Mouse (Mus musculus) intestine, embryonic 15.5 days (tissue): ENCODE results near the gene Asb2. TPM values are rescaled to one million over a fixed set of nuclear protein-coding genes. Genes with fewer than 3 reads are reported as not detected.

Source experiments
- ATAC-seq: fragments of 200-750 bp; cut with Nextera tagmentation; 2 replicates; pipeline ENCODE4 v1.8.0; 2017; ENCODE audit warnings: moderate TSS enrichment, moderate library complexity
- H3K27ac ChIP-seq: fragments of 300-500 bp; sonication (generic); 2 replicates; pipeline ENCODE4 v1.5.1; 2015; ENCODE audit warnings: mild to moderate bottlenecking, inconsistent platforms
- H3K27me3 ChIP-seq: fragments of 300-500 bp; sonication (generic); replicated peaks from 2 replicates; pipeline ENCODE4 v1.6.1; 2015; ENCODE audit warnings: inconsistent platforms
- H3K36me3 ChIP-seq: fragments of 300-500 bp; sonication (generic); 2 replicates; pipeline ENCODE4 v1.6.1; 2015; ENCODE audit warnings: inconsistent platforms
- H3K4me1 ChIP-seq: fragments of 300-500 bp; sonication (generic); replicated peaks from 2 replicates; pipeline ENCODE4 v1.6.1; 2015; ENCODE audit warnings: inconsistent platforms
- H3K4me2 ChIP-seq: fragments of 300-500 bp; sonication (generic); replicated peaks from 2 replicates; pipeline ENCODE4 v1.6.1; 2015; ENCODE audit warnings: mild to moderate bottlenecking, inconsistent platforms
- H3K4me3 ChIP-seq: fragments of 300-500 bp; sonication (generic); replicated peaks from 2 replicates; pipeline ENCODE4 v1.5.1; 2015; ENCODE audit warnings: inconsistent platforms
- H3K9ac ChIP-seq: fragments of 300-500 bp; sonication (generic); 2 replicates; pipeline ENCODE4 v1.6.1; 2015; ENCODE audit warnings: inconsistent platforms
- H3K9me3 ChIP-seq: fragments of 300-500 bp; sonication (generic); 2 replicates; pipeline ENCODE4 v1.6.1; 2016; ENCODE audit warnings: inconsistent platforms
- WGBS: fragments of 180-500 bp; shearing (Covaris S2); methylation state at CpG from one replicate; pipeline ENCODE4 v1.1.7; 2015; 5-methylcytosine and 5-hydroxymethylcytosine counted together
- polyA plus RNA-seq: library from polyadenylated mRNA; unstranded; fragments of >200 nt; fragmentation: Nextera tagmentation; extraction: Ambion mirVana; gene quantifications from 2 replicates; pipeline ENCODE4 v1.2.1, GENCODE M21; 2015

Gene Asb2
- polyA plus RNA-seq, 1 experiment from 2014 or later = 16.5 TPM

DNA sequence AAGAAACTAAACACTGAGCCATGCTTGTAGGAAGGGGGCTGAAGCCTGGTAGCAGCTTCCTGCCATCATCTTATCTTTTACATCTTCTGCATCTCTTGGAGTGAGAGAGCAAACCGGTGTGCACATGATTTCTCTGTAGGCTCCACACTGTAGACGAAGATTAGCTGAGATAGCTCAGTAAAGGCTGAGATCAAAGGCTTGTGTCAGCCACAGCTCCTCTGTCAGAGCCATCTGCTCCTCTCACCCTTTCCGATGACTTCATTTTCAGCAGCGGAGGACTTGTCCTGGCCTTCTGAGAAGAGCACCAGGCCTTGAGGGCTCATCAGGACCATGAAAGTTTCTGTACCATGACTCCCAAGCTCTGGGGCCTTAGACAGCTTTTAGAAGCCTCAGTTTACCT, 24.3 kb downstream of the Asb2 start:
- no peak overlapping the region for H3K4me2 ChIP-seq
- no peaks in the 10 kb centered on the region for H3K27me3 ChIP-seq
- no peaks in the 10 kb centered on the region for H3K36me3 ChIP-seq
- H3K27ac ChIP-seq = no peak overlapping the region
- no peak overlapping the region for H3K9ac ChIP-seq
- no peak for ATAC-seq
- H3K4me1 ChIP-seq = 0 out of 2 replicates have a peak, but pooled peaks cover 4% of the 10 kb centered on the region
- H3K9me3 ChIP-seq = no peaks in the 10 kb centered on the region
- WGBS = 61% methylated on average over 4 of the region's 4 CpGs
- H3K4me3 ChIP-seq = no peak overlapping the region

DNA sequence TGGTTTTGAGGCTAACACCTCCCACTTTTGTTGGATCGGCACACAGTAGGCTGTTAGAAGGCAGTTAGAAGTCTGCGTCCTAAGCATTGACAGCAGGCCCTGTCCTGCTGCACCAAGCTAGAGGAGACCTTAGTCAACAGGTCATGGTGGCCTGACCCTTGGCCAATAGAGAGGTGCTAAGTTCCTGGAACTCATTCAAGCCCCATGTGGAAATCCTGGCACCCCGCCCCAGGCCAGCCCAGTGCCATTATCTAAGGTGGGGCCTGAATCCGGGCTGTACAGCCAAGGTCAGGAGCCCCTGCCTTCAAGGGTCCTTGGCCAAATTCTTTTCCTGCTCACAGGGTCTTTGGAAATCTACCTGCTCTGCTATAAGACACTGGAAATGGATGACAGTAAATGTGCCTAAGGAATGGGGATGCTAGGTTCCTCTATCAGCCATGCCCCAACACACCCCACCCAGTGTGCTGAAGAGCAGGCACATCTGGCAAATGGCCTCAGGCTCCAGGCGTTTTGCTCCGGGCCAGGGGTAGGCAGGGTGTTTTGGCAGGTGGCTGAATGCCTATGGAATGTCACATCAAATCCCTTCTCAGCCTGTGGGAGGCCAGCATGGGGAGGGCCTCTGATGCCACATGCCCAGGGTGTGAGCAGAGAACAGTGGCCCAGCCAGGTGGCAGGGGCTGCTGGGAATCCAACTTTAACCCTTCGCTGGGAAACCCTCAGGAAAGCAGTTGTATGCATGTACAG, 27.2 kb downstream of the Asb2 start:
- Histone ChIP-seq H3K4me3 (no peak overlapping the region), H3K4me1 (peaks cover 10% of the 10 kb centered on the region; the same call in 1 of the 2 replicates), H3K9ac (no peak overlapping the region), H3K27me3 (peaks cover 14% of the 10 kb centered on the region), H3K4me2 (no peak overlapping the region), H3K27ac (no peak overlapping the region), H3K36me3 (no peaks in the 10 kb centered on the region), H3K9me3 (no peaks in the 10 kb centered on the region)
- WGBS = 69% methylated on average over 7 of the region's 7 CpGs
- ATAC-seq = no peak

DNA sequence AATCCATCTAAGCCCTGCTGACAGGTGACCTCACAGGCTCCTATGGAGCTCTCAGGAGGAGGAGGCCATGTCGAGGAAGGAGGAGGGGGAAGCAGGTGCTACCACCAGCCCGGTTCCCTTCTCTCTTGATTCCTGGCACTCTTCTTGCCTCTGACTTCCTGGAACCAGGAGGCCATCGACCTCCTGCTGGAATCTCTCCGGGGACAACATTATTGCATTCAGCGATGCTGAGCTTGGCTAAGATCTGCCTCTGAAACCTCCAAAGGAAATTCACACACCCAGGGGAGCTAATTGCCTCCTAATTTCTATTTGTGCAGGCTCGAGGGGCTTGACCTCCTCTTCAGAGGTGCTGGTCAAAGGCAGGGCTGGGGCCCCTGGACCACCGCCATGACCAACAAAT, 28.7 kb downstream of the Asb2 start:
- H3K4me1 ChIP-seq = peaks cover 10% of the 10 kb centered on the region; the same call in 1 of the 2 replicates
- ATAC-seq = no peak
- H3K9ac ChIP-seq = no peak overlapping the region
- H3K4me2 ChIP-seq = no peak overlapping the region
- no peaks in the 10 kb centered on the region for H3K9me3 ChIP-seq
- WGBS = 34% methylated on average over 7 of the region's 7 CpGs
- no peak overlapping the region for H3K4me3 ChIP-seq
- peaks cover 14% of the 10 kb centered on the region for H3K27me3 ChIP-seq
- H3K27ac ChIP-seq = no peak overlapping the region
- H3K36me3 ChIP-seq = no peaks in the 10 kb centered on the region

DNA sequence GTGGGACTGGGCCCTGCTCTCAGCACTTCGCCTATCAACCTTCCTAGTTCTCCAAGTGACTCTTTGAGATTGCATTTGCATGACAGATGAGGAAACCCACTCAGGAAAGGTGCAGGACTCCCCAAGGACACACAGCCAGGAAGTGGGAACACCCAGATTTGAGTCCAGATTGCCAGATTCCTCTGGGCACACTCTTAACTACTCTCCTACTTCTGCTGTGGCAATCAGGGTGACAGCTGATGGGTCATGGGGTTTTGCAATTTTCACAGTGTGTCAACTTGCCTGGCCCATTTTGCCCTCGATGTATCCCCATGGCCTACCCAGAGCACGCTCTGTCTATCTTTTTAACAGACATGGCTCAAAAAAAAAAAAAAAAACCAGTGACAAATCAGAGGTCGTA, 29.2 kb downstream of the Asb2 start:
- 82% methylated on average over 4 of the region's 4 CpGs for WGBS
- Histone ChIP-seq H3K27me3 (peaks cover 14% of the 10 kb centered on the region), H3K27ac (no peak overlapping the region), H3K9ac (no peak overlapping the region), H3K4me2 (no peak overlapping the region), H3K9me3 (no peaks in the 10 kb centered on the region), H3K36me3 (no peaks in the 10 kb centered on the region), H3K4me3 (no peak overlapping the region), H3K4me1 (peaks cover 10% of the 10 kb centered on the region; the same call in 1 of the 2 replicates)
- ATAC-seq = no peak

DNA sequence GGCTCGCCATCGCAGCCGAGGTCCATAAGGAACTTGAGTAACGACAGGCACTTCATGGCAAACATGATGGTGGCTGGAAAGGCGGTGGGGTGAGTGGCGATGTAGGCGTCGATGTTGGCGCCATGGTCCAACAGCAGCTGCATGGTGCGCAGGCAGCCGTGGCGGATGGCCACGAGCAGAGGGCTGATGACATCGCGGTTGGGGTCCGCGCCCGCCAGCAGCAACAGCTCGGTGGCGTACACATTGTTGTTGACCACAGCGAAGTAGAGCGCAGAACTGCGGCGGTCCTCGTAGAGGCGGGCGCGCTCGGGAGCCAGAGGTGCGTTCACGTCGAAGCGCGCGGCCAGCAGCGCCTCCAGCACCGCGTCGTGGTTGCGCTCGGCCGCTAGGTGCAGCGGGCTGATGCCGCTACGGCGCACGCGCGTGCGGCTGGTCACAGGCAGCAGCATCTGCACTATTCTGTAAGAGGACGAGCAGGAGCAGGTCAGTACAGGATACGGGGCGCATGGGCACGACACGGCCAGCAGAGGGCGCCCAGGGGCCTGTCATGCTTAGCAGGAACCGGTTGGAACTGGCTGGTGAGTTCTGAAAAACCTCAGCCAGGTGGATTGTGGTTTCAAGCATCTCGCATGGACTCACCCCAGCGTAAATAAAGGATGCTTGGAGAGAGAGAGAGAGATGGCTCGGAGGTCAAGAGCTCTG, 30.5 kb downstream of the Asb2 start:
- WGBS = 10% methylated on average over 60 of the region's 60 CpGs
- no peak overlapping the region for H3K9ac ChIP-seq
- ATAC-seq = peak; percentile 94

DNA sequence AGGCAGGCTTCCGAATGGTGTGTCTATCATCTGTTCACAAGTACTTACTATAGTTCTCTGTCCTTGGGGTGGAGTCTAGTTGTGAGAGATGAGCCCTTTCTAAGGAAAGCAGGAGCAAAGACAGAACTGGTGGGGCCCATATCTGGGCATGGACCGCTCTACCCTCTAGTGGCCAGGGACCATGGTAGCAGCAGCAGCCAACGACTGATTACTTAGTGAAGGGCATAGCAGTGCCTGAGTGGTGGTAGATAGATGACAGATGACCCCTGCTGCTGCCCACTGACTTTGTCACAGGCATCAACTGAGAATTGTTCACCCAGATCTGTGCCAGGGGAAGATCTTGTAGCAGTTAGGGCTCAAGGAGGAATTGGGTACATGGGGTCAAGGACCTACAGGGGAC, 33.0 kb downstream of the Asb2 start:
- Histone ChIP-seq H3K9ac (no peak overlapping the region), H3K27me3 (peaks cover 14% of the 10 kb centered on the region), H3K36me3 (no peaks in the 10 kb centered on the region), H3K4me1 (peaks cover 6% of the 10 kb centered on the region; the same call in 1 of the 2 replicates), H3K9me3 (no peaks in the 10 kb centered on the region), H3K27ac (no peak overlapping the region), H3K4me3 (no peak overlapping the region), H3K4me2 (no peak overlapping the region)
- ATAC-seq = no peak
- 34% methylated on average over 3 of the region's 3 CpGs for WGBS

More for the DNA sequence above, 30.5 kb downstream of the Asb2 start:
- Histone ChIP-seq H3K4me1 (peaks cover 10% of the 10 kb centered on the region; the same call in 1 of the 2 replicates), H3K4me2 (peak overlapping the region; percentile 70), H3K27me3 (peaks cover 14% of the 10 kb centered on the region), H3K36me3 (no peaks in the 10 kb centered on the region), H3K4me3 (peak overlapping the region; percentile 32), H3K27ac (no peak overlapping the region), H3K9me3 (no peaks in the 10 kb centered on the region)

DNA sequence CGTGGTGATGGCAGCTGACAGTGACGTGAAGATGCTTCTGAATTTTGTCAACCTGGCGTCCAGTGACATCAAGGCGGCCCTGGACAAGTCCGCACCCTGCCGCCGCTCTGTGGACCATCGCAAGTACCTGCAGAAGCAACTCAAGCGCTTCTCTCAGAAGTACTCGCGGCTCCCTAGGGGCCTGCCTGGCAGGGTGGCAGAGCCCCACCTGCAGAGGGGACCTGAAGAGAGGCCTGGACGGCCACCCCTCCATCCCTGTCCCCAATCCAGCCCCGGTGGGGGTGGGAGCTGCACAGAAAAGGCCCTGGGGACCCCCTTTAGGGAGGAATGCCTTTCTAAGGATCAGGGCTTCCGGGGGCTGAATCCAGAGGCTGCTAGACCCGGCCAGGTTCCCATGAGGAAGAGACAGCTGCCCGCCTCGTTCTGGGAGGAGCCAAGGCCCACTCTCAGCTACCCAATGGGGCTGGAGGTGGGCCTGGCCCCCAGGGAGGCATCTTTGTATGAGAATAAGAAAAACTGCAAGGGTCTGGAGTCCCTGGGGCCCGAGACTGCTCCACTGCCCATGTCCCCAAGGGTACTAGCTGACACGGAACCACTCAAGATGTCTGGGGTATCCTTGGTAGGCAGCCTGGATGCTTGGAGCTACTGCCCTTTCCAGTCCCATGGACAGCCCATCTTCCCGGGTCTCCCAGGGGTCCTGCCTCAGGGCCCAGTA, 39.8 kb downstream of the Asb2 start:
- Histone ChIP-seq H3K36me3 (no peaks in the 10 kb centered on the region), H3K9ac (no peak overlapping the region), H3K4me1 (no peaks in the 10 kb centered on the region), H3K4me3 (no peak overlapping the region), H3K9me3 (no peaks in the 10 kb centered on the region), H3K4me2 (no peak overlapping the region), H3K27me3 (peaks cover 33% of the 10 kb centered on the region), H3K27ac (no peak overlapping the region)
- WGBS = 48% methylated on average over 20 of the region's 20 CpGs
- ATAC-seq = no peak

DNA sequence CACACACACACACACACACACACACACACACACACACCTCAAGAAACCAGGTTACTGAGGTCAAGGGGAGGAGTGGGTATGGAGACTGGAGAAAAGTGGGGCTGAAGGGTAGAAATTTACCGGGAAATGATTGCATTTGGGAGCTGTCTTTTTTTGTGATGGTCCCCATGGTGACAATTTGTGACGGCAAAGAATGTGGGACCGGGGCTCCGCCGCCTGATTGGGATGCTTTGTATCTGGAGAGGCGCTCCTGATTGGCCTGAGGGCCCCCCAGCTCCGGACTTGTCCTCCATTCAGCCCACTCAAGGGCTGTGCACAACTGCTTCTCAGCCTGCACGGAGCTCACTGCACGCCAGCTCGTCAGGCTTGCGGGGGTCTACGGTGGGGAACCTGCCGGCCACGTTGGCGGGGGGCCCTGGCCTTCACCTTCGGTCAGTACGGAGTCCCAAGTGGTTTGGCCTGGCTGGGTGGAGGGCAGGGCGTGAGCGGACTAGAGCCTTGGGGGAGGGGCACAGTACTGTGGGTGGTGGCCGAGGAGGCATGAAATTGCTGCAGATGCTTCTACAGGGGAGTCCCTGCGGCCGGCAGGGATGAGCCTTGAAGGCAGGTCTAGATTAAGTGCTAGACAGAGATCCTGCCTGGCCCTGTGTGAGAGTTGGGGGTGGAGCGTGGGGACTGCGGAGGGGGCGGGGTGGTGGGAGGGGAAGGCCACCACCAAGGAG, 41.0 kb downstream of the Asb2 start:
- WGBS = 6% methylated on average over 24 of the region's 25 CpGs
- H3K9me3 ChIP-seq = no peaks in the 10 kb centered on the region
- H3K36me3 ChIP-seq = no peaks in the 10 kb centered on the region
- no peak overlapping the region for H3K4me3 ChIP-seq
- ATAC-seq = no peak
- H3K27ac ChIP-seq = no peak overlapping the region
- no peaks in the 10 kb centered on the region for H3K4me1 ChIP-seq
- H3K9ac ChIP-seq = no peak overlapping the region
- peak overlapping the region; percentile 20; the same call in 1 of the 2 replicates for H3K4me2 ChIP-seq
- H3K27me3 ChIP-seq = peaks cover 33% of the 10 kb centered on the region

DNA sequence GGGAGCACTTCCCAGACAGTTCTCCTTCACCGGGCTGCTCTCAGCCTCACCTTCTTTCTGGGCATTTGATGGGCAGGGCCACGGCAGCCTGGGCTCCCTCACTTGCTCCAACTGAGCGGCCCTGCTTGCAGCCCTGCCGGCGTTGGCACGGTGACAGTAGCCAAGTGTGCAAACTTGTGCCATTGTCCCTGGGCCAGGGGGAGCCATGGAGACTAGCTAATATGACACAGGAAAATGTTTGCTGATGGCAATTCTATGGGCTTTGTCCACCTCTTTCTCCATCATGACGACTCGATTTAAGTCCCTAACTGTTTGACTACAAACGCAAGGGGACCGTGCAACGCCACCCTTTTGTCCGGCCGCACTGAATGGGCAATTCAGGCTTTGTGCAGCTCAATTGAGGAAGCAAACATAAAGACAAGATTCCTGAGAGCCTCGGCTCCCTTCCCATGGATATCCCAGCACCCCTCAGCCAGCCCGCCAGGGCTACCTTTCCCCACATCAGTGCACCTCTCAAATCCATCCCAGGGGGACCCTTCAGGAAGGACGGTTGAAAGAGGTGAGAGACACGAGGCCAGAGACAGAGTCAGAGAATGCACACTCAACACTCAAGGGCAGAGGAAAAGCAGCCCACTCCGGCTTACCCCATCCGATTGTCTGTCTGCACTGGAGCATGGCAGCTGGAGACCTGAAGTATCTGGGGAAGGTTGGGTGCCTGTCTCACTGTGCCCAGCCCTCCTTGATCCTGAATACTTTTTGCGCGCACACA, 41.7 kb downstream of the Asb2 start:
- WGBS = 67% methylated on average over 21 of the region's 21 CpGs
- no peak for ATAC-seq

DNA sequence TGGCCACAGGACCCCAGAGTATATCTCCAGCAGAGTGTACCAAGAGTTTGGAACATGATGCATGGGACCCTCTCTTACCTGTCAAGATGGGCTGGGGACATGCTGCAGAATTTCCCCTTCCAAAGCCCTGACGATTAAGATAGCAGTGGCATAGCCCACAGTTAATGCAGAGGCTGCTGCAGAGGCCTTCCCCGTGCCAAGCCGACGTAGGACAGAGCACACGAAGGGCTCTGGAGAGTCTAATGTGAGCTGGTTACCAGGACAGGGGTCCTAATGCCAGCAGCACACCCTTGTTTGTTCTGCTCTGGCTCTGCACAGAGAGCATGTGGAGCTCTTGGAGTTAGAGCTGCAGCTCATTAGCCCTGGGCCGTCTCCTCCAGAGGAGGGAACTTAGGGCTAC, 42.5 kb downstream of the Asb2 start:
- H3K9ac ChIP-seq = no peak overlapping the region
- H3K36me3 ChIP-seq = no peaks in the 10 kb centered on the region
- 79% methylated on average over 6 of the region's 6 CpGs for WGBS
- no peaks in the 10 kb centered on the region for H3K4me1 ChIP-seq
- H3K4me3 ChIP-seq = no peak overlapping the region
- H3K27ac ChIP-seq = no peak overlapping the region
- H3K4me2 ChIP-seq = no peak overlapping the region
- no peaks in the 10 kb centered on the region for H3K9me3 ChIP-seq
- ATAC-seq = no peak
- peaks cover 33% of the 10 kb centered on the region for H3K27me3 ChIP-seq

More for the DNA sequence above, 41.7 kb downstream of the Asb2 start:
- no peak overlapping the region for H3K4me2 ChIP-seq
- H3K9me3 ChIP-seq = no peaks in the 10 kb centered on the region
- no peak overlapping the region for H3K9ac ChIP-seq
- no peak overlapping the region for H3K27ac ChIP-seq
- H3K27me3 ChIP-seq = peaks cover 33% of the 10 kb centered on the region
- no peak overlapping the region for H3K4me3 ChIP-seq
- no peaks in the 10 kb centered on the region for H3K4me1 ChIP-seq
- H3K36me3 ChIP-seq = no peaks in the 10 kb centered on the region

DNA sequence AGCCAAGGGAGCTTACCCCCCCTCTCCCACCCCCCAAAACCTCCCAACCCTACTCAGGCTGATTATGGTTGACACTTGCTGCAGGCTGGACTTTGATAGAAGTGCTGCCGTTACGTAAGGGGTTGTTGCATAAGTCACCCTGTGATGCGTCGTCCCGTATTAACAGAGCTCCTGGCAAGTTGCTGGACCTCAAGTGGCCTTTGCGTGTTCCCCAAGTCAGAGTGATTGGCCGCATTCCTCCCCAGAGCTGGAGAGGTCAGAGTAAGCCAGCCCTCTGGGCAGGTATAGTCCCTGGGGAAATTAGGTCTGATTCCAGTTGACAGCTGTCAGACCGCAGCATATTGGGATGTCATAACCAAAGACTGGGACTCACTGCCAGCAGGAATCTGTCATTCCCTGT, 43.9 kb downstream of the Asb2 start:
- Histone ChIP-seq H3K4me1 (no peaks in the 10 kb centered on the region), H3K27me3 (peaks cover 33% of the 10 kb centered on the region), H3K9me3 (no peaks in the 10 kb centered on the region), H3K27ac (no peak overlapping the region), H3K4me3 (no peak overlapping the region), H3K36me3 (no peaks in the 10 kb centered on the region), H3K9ac (no peak overlapping the region), H3K4me2 (no peak overlapping the region)
- WGBS = 73% methylated on average over 8 of the region's 8 CpGs
- no peak for ATAC-seq
